Mouse (Mus musculus) neural tube, embryonic 11.5 days (tissue): ENCODE results near the gene Ppara. TPM values are rescaled to one million over a fixed set of nuclear protein-coding genes. Genes with fewer than 3 reads are reported as not detected.

Experiments
- ATAC-seq: fragments of 200-750 bp; cut with Nextera tagmentation; 2 replicates; pipeline ENCODE4 v1.8.0; 2017; ENCODE audit warnings: moderate number of reproducible peaks, mild to moderate bottlenecking, moderate TSS enrichment, moderate library complexity; ENCODE audit not compliant: insufficient read depth, low FRiP score, low TSS enrichment
- DNase-seq: peaks from one replicate; pipeline ENCODE4 v3.0.0-alpha.2; 2015; ENCODE audit warnings: low spot score
- H3K27ac ChIP-seq: fragments of 300-500 bp; sonication (generic); 2 replicates; pipeline ENCODE4 v1.5.1; 2014; ENCODE audit warnings: low read depth, mild to moderate bottlenecking, low read length
- H3K27me3 ChIP-seq: fragments of 300-500 bp; sonication (generic); 2 replicates; pipeline ENCODE4 v1.6.1; 2014; ENCODE audit warnings: mild to moderate bottlenecking, low read length, mixed read lengths; ENCODE audit not compliant: control insufficient read depth, insufficient read depth
- H3K36me3 ChIP-seq: fragments of 300-500 bp; sonication (generic); 2 replicates; pipeline ENCODE4 v1.6.1; 2014; ENCODE audit warnings: mild to moderate bottlenecking, low read length, moderate library complexity, mixed read lengths; ENCODE audit not compliant: control insufficient read depth, insufficient read depth
- H3K4me1 ChIP-seq: fragments of 300-500 bp; sonication (generic); 2 replicates; pipeline ENCODE4 v1.6.1; 2014; ENCODE audit warnings: low read length, mixed read lengths; ENCODE audit not compliant: control insufficient read depth, insufficient read depth
- H3K4me2 ChIP-seq: fragments of 300-500 bp; sonication (generic); 2 replicates; pipeline ENCODE4 v1.6.1; 2014; ENCODE audit warnings: low read depth, mild to moderate bottlenecking, moderate library complexity
- H3K4me3 ChIP-seq: fragments of 300-500 bp; sonication (generic); 2 replicates; pipeline ENCODE4 v1.5.1; 2014; ENCODE audit warnings: low read depth, low read length
- H3K9ac ChIP-seq: fragments of 300-500 bp; sonication (generic); 2 replicates; pipeline ENCODE4 v1.6.1; 2014; ENCODE audit warnings: mild to moderate bottlenecking, low read length
- H3K9me3 ChIP-seq: fragments of 300-500 bp; sonication (generic); 2 replicates; pipeline ENCODE4 v1.6.1; 2016; ENCODE audit warnings: low read length; ENCODE audit not compliant: control insufficient read depth
- WGBS: fragments of 180-500 bp; shearing (Covaris S2); extraction: QIAGEN DNeasy Blood & Tissue Kit; methylation state at CpG from one replicate; pipeline ENCODE4 v1.1.7; 2014; 5-methylcytosine and 5-hydroxymethylcytosine counted together
- polyA plus RNA-seq: library from polyadenylated mRNA; unstranded; fragments of >200 nt; fragmentation: Nextera tagmentation; extraction: Ambion mirVana; gene quantifications from 2 replicates; pipeline ENCODE4 v1.2.1, GENCODE M21; 2014

The Ppara gene
- polyA plus RNA-seq, 1 experiment from 2014 or later: 0.25 TPM

DNA sequence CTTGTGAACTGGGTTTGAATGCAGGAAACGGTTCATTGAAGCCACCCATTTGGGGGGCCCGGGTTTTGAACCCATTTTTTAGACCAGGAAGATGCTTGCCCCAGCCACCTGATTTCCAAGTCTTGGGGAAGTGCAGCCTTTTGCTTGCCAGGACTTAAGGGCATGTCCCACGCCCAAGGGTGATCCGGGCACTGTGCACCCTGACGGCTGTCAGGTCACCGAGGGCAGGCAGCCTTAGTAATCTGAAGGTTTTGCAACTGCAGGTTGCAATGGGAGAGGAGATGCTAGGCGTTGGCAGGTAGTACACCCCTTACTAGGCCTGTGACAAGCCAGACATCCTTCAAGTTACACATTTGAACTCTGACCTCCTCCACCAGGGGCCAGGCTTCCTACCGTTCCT, 97.8 kb downstream of the Ppara start:
- peak overlapping the region; percentile 72 for H3K4me2 ChIP-seq
- H3K27me3 ChIP-seq: no peaks in the 10 kb centered on the region
- H3K27ac ChIP-seq: no peak overlapping the region
- ATAC-seq (no peak), DNase-seq (no peak)
- H3K9me3 ChIP-seq: no peaks in the 10 kb centered on the region
- peak overlapping the region; percentile 53 for H3K4me3 ChIP-seq
- no peaks in the 10 kb centered on the region; the same call in 1 of the 2 replicates for H3K4me1 ChIP-seq
- H3K9ac ChIP-seq: peak overlapping the region; percentile 58
- 52% methylated on average over 8 of the region's 8 CpGs for WGBS
- no peaks in the 10 kb centered on the region for H3K36me3 ChIP-seq

DNA sequence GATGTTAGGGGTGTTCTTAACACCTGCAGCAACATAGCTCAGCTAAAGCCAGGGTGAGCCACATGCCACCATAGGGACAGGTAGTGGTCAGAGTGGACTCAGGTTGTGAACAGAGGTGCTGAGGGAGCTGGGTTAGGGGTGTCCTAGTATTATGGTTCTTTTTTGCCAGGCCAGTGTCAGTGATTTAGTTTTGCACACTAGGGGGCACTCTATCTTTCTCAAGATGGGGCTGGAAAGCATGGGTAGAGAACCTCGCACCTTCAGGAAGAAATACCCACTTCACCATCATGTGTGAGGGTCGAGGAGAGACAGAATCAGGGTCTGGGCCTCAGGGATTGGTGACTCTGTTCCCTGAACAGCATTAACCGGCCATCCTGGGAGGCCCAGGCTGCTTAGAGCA, 100.6 kb downstream of the Ppara start:
- Histone ChIP-seq H3K9me3 (no peaks in the 10 kb centered on the region), H3K4me2 (no peak overlapping the region), H3K36me3 (no peaks in the 10 kb centered on the region), H3K27ac (no peak overlapping the region), H3K27me3 (no peaks in the 10 kb centered on the region), H3K4me1 (no peaks in the 10 kb centered on the region; the same call in 1 of the 2 replicates), H3K4me3 (no peak overlapping the region), H3K9ac (no peak overlapping the region)
- ATAC-seq (no peak), DNase-seq (no peak)
- WGBS: 59% methylated on average over 3 of the region's 3 CpGs

DNA sequence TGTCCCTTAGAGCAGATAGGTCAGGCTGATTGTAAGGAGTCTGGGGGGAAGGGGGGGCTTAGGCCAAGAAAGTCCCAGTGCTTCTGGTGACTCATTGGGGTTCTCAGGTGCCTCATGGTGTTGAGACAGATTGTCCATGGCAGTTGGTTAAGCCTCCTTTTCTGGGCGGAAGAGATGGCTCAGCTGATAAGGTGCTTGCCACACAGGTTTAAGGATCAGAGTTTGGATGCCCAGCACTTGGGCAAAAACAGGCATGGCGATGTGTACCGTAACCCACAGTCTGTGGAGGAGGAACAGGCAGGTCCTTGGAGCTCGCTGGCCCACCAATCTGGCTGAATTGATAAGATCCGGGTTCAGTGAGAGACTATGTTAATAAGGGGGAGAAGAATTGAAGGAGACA, 102.1 kb downstream of the Ppara start:
- ATAC-seq: no peak
- no peak overlapping the region for H3K9ac ChIP-seq
- WGBS: 95% methylated on average over 5 of the region's 5 CpGs

DNA sequence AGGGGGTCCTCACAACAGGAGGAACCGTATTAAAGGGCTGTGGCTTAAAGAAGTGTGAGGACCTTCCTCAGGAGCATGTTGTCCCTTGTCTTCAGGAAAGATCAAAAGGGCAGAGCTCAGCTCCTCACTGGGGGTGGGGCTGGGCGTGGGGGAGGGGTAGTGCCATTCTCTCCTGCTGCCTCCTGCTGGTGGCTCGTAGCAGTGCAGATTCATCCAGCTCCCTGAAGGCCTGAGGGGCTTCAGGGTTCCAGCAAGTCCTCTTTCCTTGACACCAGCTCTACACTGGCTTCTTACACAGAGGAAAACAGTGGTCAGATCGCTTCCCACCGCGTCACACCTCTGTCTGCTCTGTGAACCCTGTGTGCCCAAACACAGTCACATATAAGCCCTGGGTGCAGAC, 106.2 kb downstream of the Ppara start:
- 33% methylated on average over 6 of the region's 6 CpGs for WGBS
- ATAC-seq (no peak), DNase-seq (peak; percentile 37)
- Histone ChIP-seq H3K27me3 (no peaks in the 10 kb centered on the region), H3K9ac (no peak overlapping the region), H3K4me1 (no peaks in the 10 kb centered on the region), H3K9me3 (no peaks in the 10 kb centered on the region), H3K4me2 (no peak overlapping the region), H3K27ac (no peak overlapping the region), H3K4me3 (no peak overlapping the region), H3K36me3 (no peaks in the 10 kb centered on the region)

More for the DNA sequence above, 102.1 kb downstream of the Ppara start:
- Histone ChIP-seq H3K9me3 (no peaks in the 10 kb centered on the region), H3K4me1 (no peaks in the 10 kb centered on the region; the same call in 1 of the 2 replicates), H3K4me3 (no peak overlapping the region), H3K27ac (no peak overlapping the region), H3K27me3 (no peaks in the 10 kb centered on the region), H3K4me2 (no peak overlapping the region), H3K36me3 (no peaks in the 10 kb centered on the region)
- no peak for DNase-seq

DNA sequence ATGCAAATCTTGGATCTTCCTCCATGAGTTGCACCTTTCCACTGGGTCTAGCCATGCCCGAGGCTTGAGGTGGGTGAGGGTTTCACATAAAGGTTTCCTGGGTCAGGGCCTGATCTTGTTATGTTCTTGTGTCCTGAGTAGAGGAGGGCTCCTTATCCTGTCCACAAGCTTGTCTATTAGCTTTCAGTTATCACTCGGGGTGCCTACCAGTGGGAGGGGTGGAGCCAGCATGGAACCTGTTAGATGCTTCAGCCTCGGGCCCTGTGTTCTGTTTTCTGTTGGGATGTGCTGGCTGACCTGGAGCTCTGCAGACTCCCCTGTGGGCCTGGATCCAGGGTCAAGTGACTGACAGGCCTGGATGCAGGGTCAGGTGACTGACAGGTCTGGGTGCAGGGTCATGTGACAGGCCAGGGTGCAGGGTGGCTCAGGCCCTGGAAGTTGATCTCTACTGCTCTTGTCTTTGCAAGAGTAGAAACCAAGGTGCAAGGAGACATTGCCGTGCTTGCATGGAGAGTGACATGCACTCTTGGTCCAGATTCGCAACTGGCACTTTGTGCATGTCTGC, 107.1 kb downstream of the Ppara start:
- Histone ChIP-seq H3K36me3 (no peaks in the 10 kb centered on the region), H3K9me3 (no peaks in the 10 kb centered on the region), H3K4me3 (no peak overlapping the region), H3K4me2 (no peak overlapping the region), H3K27ac (no peak overlapping the region), H3K27me3 (no peaks in the 10 kb centered on the region), H3K4me1 (no peaks in the 10 kb centered on the region), H3K9ac (no peak overlapping the region)
- no peak for DNase-seq
- 86% methylated on average over 5 of the region's 5 CpGs for WGBS
- ATAC-seq: no peak

DNA sequence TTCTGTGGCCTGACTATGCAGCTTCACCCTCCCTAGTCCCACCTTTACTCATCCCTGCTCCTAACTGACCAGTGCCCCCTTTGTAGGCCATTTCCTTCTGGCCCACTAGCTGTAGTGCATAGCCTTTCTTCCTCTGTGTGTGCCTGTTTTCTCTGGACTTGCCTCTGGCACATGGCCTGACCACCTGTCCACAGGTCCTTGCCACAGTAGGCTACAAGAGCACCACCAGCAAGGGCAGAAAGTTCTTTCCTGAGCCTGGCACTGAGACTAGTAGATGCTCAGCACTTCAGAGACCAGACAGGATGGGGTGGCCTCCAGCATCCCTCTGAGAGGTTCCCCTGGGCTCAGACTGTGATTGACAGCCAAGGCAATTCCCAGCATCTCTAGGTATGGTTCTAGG, 110.3 kb downstream of the Ppara start:
- Histone ChIP-seq H3K4me3 (no peak overlapping the region), H3K4me1 (no peaks in the 10 kb centered on the region), H3K27me3 (no peaks in the 10 kb centered on the region), H3K27ac (no peak overlapping the region), H3K9ac (no peak overlapping the region), H3K36me3 (no peaks in the 10 kb centered on the region), H3K4me2 (no peak overlapping the region), H3K9me3 (no peaks in the 10 kb centered on the region)
- no peak for ATAC-seq
- DNase-seq: no peak

DNA sequence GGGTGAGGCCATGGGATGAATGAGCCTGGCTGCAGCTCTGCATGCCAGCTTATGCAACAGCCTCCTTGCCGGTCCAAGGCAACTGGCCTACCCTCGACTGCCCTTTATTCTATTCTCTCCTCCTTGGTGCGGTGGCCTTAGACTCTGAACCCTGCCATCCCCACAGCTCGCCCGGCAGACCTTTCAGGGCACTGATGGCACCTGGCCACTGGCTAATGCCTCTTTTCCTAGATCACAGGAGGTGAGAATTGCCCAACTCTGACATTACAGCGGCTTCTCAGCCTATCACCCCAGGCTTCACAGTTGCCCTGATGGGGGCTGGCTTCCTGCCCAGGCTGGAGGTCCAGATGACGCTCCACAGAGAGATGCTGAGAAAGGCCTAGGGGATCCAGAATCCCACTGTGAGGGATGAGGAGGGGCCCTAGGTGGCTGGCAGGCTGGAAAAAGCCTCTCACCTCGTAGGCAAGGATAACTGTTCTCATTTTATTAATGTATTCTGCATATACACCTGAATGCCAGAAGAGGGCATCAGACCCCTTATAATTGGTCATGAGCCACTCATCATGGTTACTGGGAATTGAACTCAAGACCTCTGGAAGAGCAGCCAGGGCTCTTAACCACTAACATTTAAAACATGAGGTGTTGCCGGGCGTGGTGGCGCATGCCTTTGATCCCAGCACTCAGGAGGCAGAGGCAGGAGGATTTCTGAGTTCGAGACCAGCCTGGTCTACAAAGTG, 117.0 kb downstream of the Ppara start:
- no peaks in the 10 kb centered on the region for H3K36me3 ChIP-seq
- H3K4me1 ChIP-seq: no peaks in the 10 kb centered on the region
- no peaks in the 10 kb centered on the region for H3K9me3 ChIP-seq
- H3K4me2 ChIP-seq: no peak overlapping the region
- H3K27me3 ChIP-seq: no peaks in the 10 kb centered on the region
- ATAC-seq (no peak), DNase-seq (no peak)
- no peak overlapping the region for H3K4me3 ChIP-seq
- 82% methylated on average over 12 of the region's 12 CpGs for WGBS
- H3K27ac ChIP-seq: no peak overlapping the region
- H3K9ac ChIP-seq: no peak overlapping the region
